Mouse (Mus musculus) hindbrain, embryonic 14.5 days (tissue): Measurements from ENCODE around the gene Adam10. TPM values are rescaled to one million over a fixed set of nuclear protein-coding genes. Genes with fewer than 3 reads are reported as not detected.

Experiments
- ATAC-seq: fragments of 200-750 bp; cut with Nextera tagmentation; 2 replicates; pipeline ENCODE4 v1.8.0; 2017; ENCODE audit warnings: moderate number of reproducible peaks, mild to moderate bottlenecking, moderate TSS enrichment, moderate library complexity; ENCODE audit not compliant: low FRiP score
- DNase-seq: peaks from one replicate; pipeline ENCODE4 v3.0.0-alpha.2; 2015; ENCODE audit warnings: low spot score
- H3K27ac ChIP-seq: fragments of 300-500 bp; sonication (generic); 2 replicates; pipeline ENCODE4 v1.5.1; 2014; ENCODE audit warnings: mild to moderate bottlenecking, moderate library complexity
- H3K27me3 ChIP-seq: fragments of 300-500 bp; sonication (generic); 2 replicates; pipeline ENCODE4 v1.6.1; 2014; ENCODE audit warnings: mild to moderate bottlenecking, low read length, mixed read lengths; ENCODE audit not compliant: control insufficient read depth, insufficient read depth
- H3K36me3 ChIP-seq: fragments of 300-500 bp; sonication (generic); replicated peaks from 2 replicates; pipeline ENCODE4 v1.6.1; 2014; ENCODE audit not compliant: control insufficient read depth, insufficient read depth
- H3K4me1 ChIP-seq: fragments of 300-500 bp; sonication (generic); replicated peaks from 2 replicates; pipeline ENCODE4 v1.6.1; 2014; ENCODE audit warnings: antibody characterized with exemption, low read length, mixed read lengths; ENCODE audit not compliant: control insufficient read depth, insufficient read depth
- H3K4me2 ChIP-seq: fragments of 300-500 bp; sonication (generic); replicated peaks from 2 replicates; pipeline ENCODE4 v1.6.1; 2014; ENCODE audit warnings: mild to moderate bottlenecking, moderate library complexity
- H3K4me3 ChIP-seq: fragments of 300-500 bp; sonication (generic); replicated peaks from 2 replicates; pipeline ENCODE4 v1.5.1; 2014; ENCODE audit warnings: mild to moderate bottlenecking, low read length
- H3K9ac ChIP-seq: fragments of 300-500 bp; sonication (generic); 2 replicates; pipeline ENCODE4 v1.6.1; 2014
- H3K9me3 ChIP-seq: fragments of 300-500 bp; sonication (generic); 2 replicates; pipeline ENCODE4 v1.6.1; 2016; ENCODE audit warnings: low read length; ENCODE audit not compliant: control insufficient read depth
- WGBS: fragments of 180-500 bp; shearing (Covaris S2); extraction: QIAGEN DNeasy Blood & Tissue Kit; methylation state at CpG from one replicate; pipeline ENCODE4 v1.1.7; 2014; 5-methylcytosine and 5-hydroxymethylcytosine counted together
- microRNA-seq: library from miRNA; unstranded; fragments of <30 nt; microRNA quantifications from one replicate; pipeline ENCODE4, GENCODE M21; 2016
- polyA plus RNA-seq: library from polyadenylated mRNA; unstranded; fragments of >200 nt; fragmentation: Nextera tagmentation; extraction: Ambion mirVana; gene quantifications from 2 replicates; pipeline ENCODE4 v1.2.1, GENCODE M21; 2014

Gene Adam10
- polyA plus RNA-seq, 1 experiment from 2014 or later: 56.2 TPM

GRCm38 (mm10) chr9:70818739-70819138 is 139.9 kb downstream of the Adam10 start:
- H3K36me3 ChIP-seq: no peaks in the 10 kb centered on the region
- no peak for DNase-seq
- no peak overlapping the region for H3K9ac ChIP-seq
- ATAC-seq: no peak
- 83% methylated on average over 14 of the region's 14 CpGs for WGBS
- H3K4me2 ChIP-seq: no peak overlapping the region
- no peaks in the 10 kb centered on the region for H3K27me3 ChIP-seq
- H3K27ac ChIP-seq: no peak overlapping the region
- H3K4me3 ChIP-seq: no peak overlapping the region
- peaks cover 15% of the 10 kb centered on the region for H3K4me1 ChIP-seq
- no peaks in the 10 kb centered on the region for H3K9me3 ChIP-seq

- Histone ChIP-seq H3K9ac (no peak overlapping the region), H3K27ac (no peak overlapping the region), H3K27me3 (no peaks in the 10 kb centered on the region), H3K4me3 (no peak overlapping the region), H3K4me1 (no peaks in the 10 kb centered on the region), H3K9me3 (no peaks in the 10 kb centered on the region), H3K36me3 (no peaks in the 10 kb centered on the region), H3K4me2 (no peak overlapping the region)
- WGBS: 87% methylated on average over 3 of the region's 3 CpGs
- no peak for ATAC-seq
- DNase-seq: no peak
Observed at GRCm38 (mm10) chr9:70824103-70824502, 145.3 kb downstream of the Adam10 start.

GRCm38 (mm10) chr9:70827911-70828310 is 149.1 kb downstream of the Adam10 start:
- Histone ChIP-seq H3K4me1 (no peaks in the 10 kb centered on the region), H3K4me2 (no peak overlapping the region), H3K36me3 (no peaks in the 10 kb centered on the region), H3K27me3 (no peaks in the 10 kb centered on the region), H3K27ac (no peak overlapping the region), H3K9me3 (no peaks in the 10 kb centered on the region), H3K4me3 (no peak overlapping the region), H3K9ac (no peak overlapping the region)
- DNase-seq (no peak), ATAC-seq (no peak)
- 93% methylated on average over 6 of the region's 6 CpGs for WGBS

Small RNA genes lying within 50 kb of the gene (microRNA-seq; reads per million reads assigned to microRNA genes)
- gene Gm25149: not detected

Other genes starting within 250 kb of the Adam10 start
- 31.8 and 33.0 TPM in 2 replicates for gene Rnf111, start 175.3 kb upstream of the Adam10 start, polyA plus RNA-seq
- gene Sltm, start 136.2 kb upstream of the Adam10 start, polyA plus RNA-seq: 50.8 and 58.1 TPM in 2 replicates
- gene Gm10642, start 22.7 kb upstream of the Adam10 start, polyA plus RNA-seq: 1.0 TPM in 2 replicates
- 25.4 and 27.6 TPM in 2 replicates for gene Mindy2, start 21.8 kb upstream of the Adam10 start, polyA plus RNA-seq